Mouse (Mus musculus): ENCODE results near the gene Mapk14.

The Mapk14 gene

GRCm38 (mm10) chr17:28785036-28785435, 93.9 kb downstream of the Mapk14 start:
- DNase-seq, result no peak

GRCm38 (mm10) chr17:28787507-28787906, 96.4 kb downstream of the Mapk14 start:
- DNase-seq, result no peak

DNA sequence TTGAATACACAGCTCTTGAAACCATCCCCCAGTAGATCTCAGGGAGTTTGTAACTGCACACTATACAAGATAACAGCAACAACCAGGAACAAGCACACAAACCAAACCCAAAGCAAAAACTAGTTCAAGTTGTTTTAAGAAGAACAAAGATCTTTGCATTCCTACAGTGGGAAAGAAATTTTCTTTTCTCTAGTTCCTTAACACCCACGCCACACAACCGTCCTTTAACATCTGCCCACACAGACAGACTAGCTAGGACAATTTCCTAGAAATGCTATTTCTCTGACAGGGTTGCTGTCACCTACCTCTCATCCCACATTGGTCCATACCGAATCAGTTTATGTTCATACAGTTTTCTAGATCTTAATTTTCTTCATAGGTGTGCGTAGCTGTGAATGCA, 105.9 kb downstream of the Mapk14 start:
- no peak for DNase-seq
